Mouse (Mus musculus) midbrain, embryonic 13.5 days (tissue): Measurements from ENCODE around the gene 1700069L16Rik. TPM values are rescaled to one million over a fixed set of nuclear protein-coding genes. Genes with fewer than 3 reads are reported as not detected.

Experiments used
- ATAC-seq: fragments of 200-750 bp; cut with Nextera tagmentation; 2 replicates; pipeline ENCODE4 v1.8.0; 2017; ENCODE audit warnings: mild to moderate bottlenecking, moderate TSS enrichment, moderate library complexity
- H3K27ac ChIP-seq: fragments of 300-500 bp; sonication (generic); 2 replicates; pipeline ENCODE4 v1.5.1; 2015; ENCODE audit warnings: inconsistent platforms, mild to moderate bottlenecking, moderate library complexity
- H3K27me3 ChIP-seq: fragments of 300-500 bp; sonication (generic); 2 replicates; pipeline ENCODE4 v1.6.1; 2015; ENCODE audit warnings: mild to moderate bottlenecking, inconsistent platforms
- H3K36me3 ChIP-seq: fragments of 300-500 bp; sonication (generic); 2 replicates; pipeline ENCODE4 v1.6.1; 2015; ENCODE audit warnings: mild to moderate bottlenecking, inconsistent platforms
- H3K4me1 ChIP-seq: fragments of 300-500 bp; sonication (generic); replicated peaks from 2 replicates; pipeline ENCODE4 v1.6.1; 2015; ENCODE audit warnings: inconsistent platforms
- H3K4me2 ChIP-seq: fragments of 300-500 bp; sonication (generic); replicated peaks from 2 replicates; pipeline ENCODE4 v1.6.1; 2015; ENCODE audit warnings: moderate library complexity, mild to moderate bottlenecking, inconsistent platforms
- H3K4me3 ChIP-seq: fragments of 300-500 bp; sonication (generic); replicated peaks from 2 replicates; pipeline ENCODE4 v1.5.1; 2015; ENCODE audit warnings: mild to moderate bottlenecking, inconsistent platforms
- H3K9ac ChIP-seq: fragments of 300-500 bp; sonication (generic); replicated peaks from 2 replicates; pipeline ENCODE4 v1.6.1; 2015; ENCODE audit warnings: mild to moderate bottlenecking, inconsistent platforms
- H3K9me3 ChIP-seq: fragments of 300-500 bp; sonication (generic); 2 replicates; pipeline ENCODE4 v1.6.1; 2016; ENCODE audit warnings: mild to moderate bottlenecking, inconsistent platforms
- WGBS: fragments of 180-500 bp; shearing (Covaris S2); methylation state at CpG from one replicate; pipeline ENCODE4 v1.1.7; 2015; 5-methylcytosine and 5-hydroxymethylcytosine counted together
- polyA plus RNA-seq: library from polyadenylated mRNA; unstranded; fragments of >200 nt; fragmentation: Nextera tagmentation; extraction: Ambion mirVana; gene quantifications from 2 replicates; pipeline ENCODE4 v1.2.1, GENCODE M21; 2015

1700069L16Rik gene
- not detected in 2 replicates for polyA plus RNA-seq

GRCm38 (mm10) chr5:113724446-113724845, at the start of gene 1700069L16Rik:
1700069L16Rik (minus strand) TSS chr5:113724772.
- Histone ChIP-seq H3K4me2 (no peak within 1 kb of the TSS), H3K36me3 (no peaks in the 10 kb centered on the region)

GRCm38 (mm10) chr5:113773664-113774063, 49.1 kb upstream of the 1700069L16Rik start:
- H3K4me3 ChIP-seq: peak overlapping the region; percentile 86
- peak overlapping the region; percentile 96 for H3K4me2 ChIP-seq
- H3K9ac ChIP-seq: peak overlapping the region; percentile 88
- H3K9me3 ChIP-seq: no peaks in the 10 kb centered on the region
- H3K36me3 ChIP-seq: peaks cover 46% of the 10 kb centered on the region
- no peak overlapping the region for H3K27ac ChIP-seq
- under 1% methylated on average over 7 of the region's 7 CpGs for WGBS
- H3K27me3 ChIP-seq: no peaks in the 10 kb centered on the region
- peaks cover 33% of the 10 kb centered on the region for H3K4me1 ChIP-seq
- ATAC-seq: no peak

More at GRCm38 (mm10) chr5:113724446-113724845, at the start of gene 1700069L16Rik:
- Histone ChIP-seq H3K27me3 (no peaks in the 10 kb centered on the region), H3K9ac (no peak within 1 kb of the TSS), H3K4me1 (peaks cover 18% of the 10 kb centered on the region), H3K9me3 (no peaks in the 10 kb centered on the region), H3K4me3 (no peak within 1 kb of the TSS), H3K27ac (no peak within 1 kb of the TSS)
- WGBS: 6% methylated on average over 15 of the region's 15 CpGs
- ATAC-seq: peak; percentile 80

- Histone ChIP-seq H3K4me1 (peaks cover 35% of the 10 kb centered on the region), H3K4me3 (peak overlapping the region; percentile 86), H3K27ac (peak overlapping the region; percentile 95), H3K9ac (peak overlapping the region; percentile 88), H3K27me3 (no peaks in the 10 kb centered on the region), H3K36me3 (peaks cover 46% of the 10 kb centered on the region), H3K9me3 (no peaks in the 10 kb centered on the region), H3K4me2 (peak overlapping the region; percentile 96)
- WGBS: 4% methylated on average over 21 of the region's 38 CpGs
- peak; percentile 69 for ATAC-seq
Observed at GRCm38 (mm10) chr5:113772905-113773519, 48.4 kb upstream of the 1700069L16Rik start.

GRCm38 (mm10) chr5:113772450-113772895, 47.9 kb upstream of the 1700069L16Rik start, which contains the start of the genes Sart3 and Iscu:
Sart3 (minus strand) TSS chr5:113772510.
Iscu (plus strand) TSS chr5:113772748.
- peak within 1 kb of the TSS; percentile 88 for H3K9ac ChIP-seq
- peak within 1 kb of the TSS; percentile 95 for H3K27ac ChIP-seq
- under 1% methylated on average over 47 of the region's 49 CpGs for WGBS
- peak within 1 kb of the TSS; percentile 96 for H3K4me2 ChIP-seq
- peaks cover 35% of the 10 kb centered on the region for H3K4me1 ChIP-seq
- H3K9me3 ChIP-seq: no peaks in the 10 kb centered on the region
- peak; percentile 85 for ATAC-seq
- H3K27me3 ChIP-seq: no peaks in the 10 kb centered on the region
- peaks cover 47% of the 10 kb centered on the region for H3K36me3 ChIP-seq
- peak within 1 kb of the TSS; percentile 86 for H3K4me3 ChIP-seq

- H3K27ac ChIP-seq: peak overlapping the region; percentile 95
- peak overlapping the region; percentile 96 for H3K4me2 ChIP-seq
- peak overlapping the region; percentile 86 for H3K4me3 ChIP-seq
- H3K4me1 ChIP-seq: peaks cover 35% of the 10 kb centered on the region
- peak overlapping the region; percentile 88 for H3K9ac ChIP-seq
- peak; percentile 82 for ATAC-seq
- no peaks in the 10 kb centered on the region for H3K9me3 ChIP-seq
- peaks cover 48% of the 10 kb centered on the region for H3K36me3 ChIP-seq
- H3K27me3 ChIP-seq: no peaks in the 10 kb centered on the region
- WGBS: under 1% methylated on average over 92 of the region's 97 CpGs
Observed at GRCm38 (mm10) chr5:113771213-113772162, 46.9 kb upstream of the 1700069L16Rik start.

GRCm38 (mm10) chr5:113768806-113769205, 44.2 kb upstream of the 1700069L16Rik start:
- Histone ChIP-seq H3K27ac (no peak overlapping the region), H3K9me3 (no peaks in the 10 kb centered on the region), H3K27me3 (no peaks in the 10 kb centered on the region), H3K36me3 (peaks cover 39% of the 10 kb centered on the region), H3K4me1 (peaks cover 32% of the 10 kb centered on the region), H3K4me3 (no peak overlapping the region), H3K4me2 (no peak overlapping the region), H3K9ac (no peak overlapping the region)
- ATAC-seq: no peak
- 97% methylated on average over 8 of the region's 8 CpGs for WGBS

GRCm38 (mm10) chr5:113765641-113766526, 41.3 kb upstream of the 1700069L16Rik start:
- H3K4me3 ChIP-seq: no peak overlapping the region
- H3K9me3 ChIP-seq: no peaks in the 10 kb centered on the region
- H3K9ac ChIP-seq: no peak overlapping the region
- no peaks in the 10 kb centered on the region for H3K27me3 ChIP-seq
- WGBS: 93% methylated on average over 13 of the region's 13 CpGs
- ATAC-seq: no peak
- H3K4me1 ChIP-seq: peaks cover 23% of the 10 kb centered on the region
- no peak overlapping the region for H3K27ac ChIP-seq
- no peak overlapping the region for H3K4me2 ChIP-seq
- H3K36me3 ChIP-seq: peaks cover 69% of the 10 kb centered on the region

GRCm38 (mm10) chr5:113764426-113764825, 39.9 kb upstream of the 1700069L16Rik start:
- 91% methylated on average over 7 of the region's 7 CpGs for WGBS
- peaks cover 10% of the 10 kb centered on the region for H3K4me1 ChIP-seq
- peaks cover 83% of the 10 kb centered on the region for H3K36me3 ChIP-seq

GRCm38 (mm10) chr5:113761585-113761984, 37.0 kb upstream of the 1700069L16Rik start:
- WGBS: 89% methylated on average over 2 of the region's 2 CpGs
- Histone ChIP-seq H3K36me3 (peaks cover 88% of the 10 kb centered on the region), H3K4me2 (no peak overlapping the region), H3K27ac (no peak overlapping the region), H3K9me3 (no peaks in the 10 kb centered on the region), H3K27me3 (no peaks in the 10 kb centered on the region), H3K4me3 (no peak overlapping the region), H3K4me1 (no peaks in the 10 kb centered on the region), H3K9ac (no peak overlapping the region)
- ATAC-seq: no peak

More at GRCm38 (mm10) chr5:113764426-113764825, 39.9 kb upstream of the 1700069L16Rik start:
- no peak overlapping the region for H3K9ac ChIP-seq
- no peak overlapping the region for H3K27ac ChIP-seq
- no peaks in the 10 kb centered on the region for H3K27me3 ChIP-seq
- no peak for ATAC-seq
- H3K9me3 ChIP-seq: no peaks in the 10 kb centered on the region
- no peak overlapping the region for H3K4me2 ChIP-seq
- no peak overlapping the region for H3K4me3 ChIP-seq

GRCm38 (mm10) chr5:113755347-113756030, 30.9 kb upstream of the 1700069L16Rik start:
- no peak overlapping the region for H3K4me2 ChIP-seq

More at GRCm38 (mm10) chr5:113755347-113756030, 30.9 kb upstream of the 1700069L16Rik start:
- no peaks in the 10 kb centered on the region for H3K4me1 ChIP-seq
- ATAC-seq: no peak
- no peak overlapping the region for H3K4me3 ChIP-seq
- no peaks in the 10 kb centered on the region for H3K27me3 ChIP-seq
- peaks cover 99% of the 10 kb centered on the region for H3K36me3 ChIP-seq
- no peak overlapping the region for H3K9ac ChIP-seq
- no peaks in the 10 kb centered on the region for H3K9me3 ChIP-seq
- 91% methylated on average over 15 of the region's 15 CpGs for WGBS
- H3K27ac ChIP-seq: no peak overlapping the region
